In genomic region chr12:16098840-16099239, GRCm38 (mm10) we compare ENCODE assay signal across 27 mouse cellular contexts.
DNase-seq lines count a peak whose midpoint lies in the region; ATAC-seq and TF ChIP-seq lines count a peak whose summit lies in the region.
"Had no signal": no experiment of that assay in that cellular context is flagged by ENCODE, and none has a peak within 500 bp of the region (broad histone marks: within the 10 kb centered on the region; RNA-seq: fewer than 3 reads in every experiment).

No protein-coding gene starts in this region.

- H3K4me2 ChIP-seq in heart, embryonic 12.5 days = no peak overlapping the region
- no peak overlapping the region for H3K4me2 ChIP-seq in lung, postnatal 0 days (replicated peaks; ENCODE audit: low read depth, low read length)
- no peak overlapping the region for H3K4me2 ChIP-seq in liver, postnatal 0 days (ENCODE audit: low read depth, low read length)
- H3K4me2 ChIP-seq: embryonic facial prominence, embryonic 13.5 days; embryonic facial prominence, embryonic 15.5 days; forebrain, embryonic 12.5 days had no signal

- no peak overlapping the region for H3K9ac ChIP-seq in heart, embryonic 12.5 days
- H3K9ac ChIP-seq in lung, postnatal 0 days (replicated peaks; ENCODE audit: low read depth) = no peak overlapping the region
- H3K9ac ChIP-seq in liver, postnatal 0 days (replicated peaks) = no peak overlapping the region
- H3K9ac ChIP-seq: embryonic facial prominence, embryonic 13.5 days; embryonic facial prominence, embryonic 15.5 days; forebrain, embryonic 12.5 days had no signal

- H3K36me3 ChIP-seq in heart, embryonic 12.5 days = no peaks in the 10 kb centered on the region
- no peaks in the 10 kb centered on the region for H3K36me3 ChIP-seq in lung, postnatal 0 days (ENCODE audit: insufficient read depth, low read length)
- H3K36me3 ChIP-seq in liver, postnatal 0 days (replicated peaks; ENCODE audit: insufficient read depth, low read length) = no peaks in the 10 kb centered on the region
- H3K36me3 ChIP-seq: embryonic facial prominence, embryonic 13.5 days; embryonic facial prominence, embryonic 15.5 days; forebrain, embryonic 10.5 days; forebrain, embryonic 12.5 days had no signal

- H3K27me3 ChIP-seq in heart, embryonic 12.5 days (replicated peaks) = no peaks in the 10 kb centered on the region
- no peaks in the 10 kb centered on the region for H3K27me3 ChIP-seq in lung, postnatal 0 days (replicated peaks; ENCODE audit: insufficient read depth, low read length)
- H3K27me3 ChIP-seq in liver, postnatal 0 days (ENCODE audit: insufficient read depth, low read length) = no peaks in the 10 kb centered on the region
- H3K27me3 ChIP-seq: embryonic facial prominence, embryonic 13.5 days; embryonic facial prominence, embryonic 15.5 days; forebrain, embryonic 12.5 days; Patski had no signal

- TF ChIP-seq CTCF in lung, postnatal 0 days (IDR thresholded peaks at IDR 0.05) = no peak
- TF ChIP-seq CTCF in liver, postnatal 0 days (IDR thresholded peaks at IDR 0.05; ENCODE audit: low read depth) = no peak

- H3K4me3 ChIP-seq in heart, embryonic 12.5 days = no peak overlapping the region
- no peak overlapping the region for H3K4me3 ChIP-seq in lung, postnatal 0 days (ENCODE audit: low read depth, low read length)
- H3K4me3 ChIP-seq in liver, postnatal 0 days (ENCODE audit: low read depth, low read length) = no peak overlapping the region
- H3K4me3 ChIP-seq: embryonic facial prominence, embryonic 13.5 days; embryonic facial prominence, embryonic 15.5 days; erythroblast, embryonic 14.5 days; forebrain, embryonic 10.5 days; forebrain, embryonic 12.5 days had no signal

- H3K9me3 ChIP-seq in heart, embryonic 12.5 days (replicated peaks) = no peaks in the 10 kb centered on the region
- H3K9me3 ChIP-seq in lung, postnatal 0 days (ENCODE audit: low read length) = no peaks in the 10 kb centered on the region
- H3K9me3 ChIP-seq in liver, postnatal 0 days (ENCODE audit: low read length) = no peaks in the 10 kb centered on the region
- H3K9me3 ChIP-seq: embryonic facial prominence, embryonic 13.5 days; embryonic facial prominence, embryonic 15.5 days; forebrain, embryonic 10.5 days; forebrain, embryonic 12.5 days had no signal

- WGBS in heart, embryonic 12.5 days = 85% methylated on average over 7 of the region's 7 CpGs
- 53% methylated on average over 7 of the region's 7 CpGs for WGBS in lung, postnatal 0 days
- 70% methylated on average over 7 of the region's 7 CpGs for WGBS in liver, postnatal 0 days (ENCODE audit: insufficient replicate concordance)

- no peak for ATAC-seq in heart, embryonic 12.5 days (ENCODE audit: insufficient number of reproducible peaks, low FRiP score)
- no peak for ATAC-seq in lung, postnatal 0 days
- peak; percentile 54 for ATAC-seq in granulocyte monocyte progenitor cell, adult 5-6 weeks (replicated peaks; ENCODE audit: poor library complexity, severe bottlenecking)
- no peak for ATAC-seq in megakaryocyte-erythroid progenitor cell, adult 5-6 weeks (replicated peaks; ENCODE audit: low FRiP score, low TSS enrichment, poor library complexity, severe bottlenecking)
- no peak for ATAC-seq in liver, postnatal 0 days
- ATAC-seq: activated CD4-positive, CD25-positive, alpha-beta regulatory T cell, adult 4 months; forebrain, embryonic 14.5 days; forebrain, embryonic 16.5 days; Patski had no signal

- H3K4me1 ChIP-seq in heart, embryonic 12.5 days (replicated peaks) = no peaks in the 10 kb centered on the region
- no peaks in the 10 kb centered on the region for H3K4me1 ChIP-seq in lung, postnatal 0 days (ENCODE audit: insufficient read depth, low read depth, low read length)
- no peaks in the 10 kb centered on the region for H3K4me1 ChIP-seq in liver, postnatal 0 days (ENCODE audit: insufficient read depth)
- H3K4me1 ChIP-seq: embryonic facial prominence, embryonic 13.5 days; embryonic facial prominence, embryonic 15.5 days; forebrain, embryonic 10.5 days; forebrain, embryonic 12.5 days had no signal

- DNase-seq in heart, adult 11 months = peak; percentile 42
- DNase-seq in lung, postnatal 0 days (ENCODE audit: low spot score) = peak; percentile 18
- DNase-seq in lung, postnatal 4 days = no peak
- DNase-seq in 416B (ENCODE audit: low read depth) = peak; percentile 14
- no peak for DNase-seq in liver, postnatal 0 days
- DNase-seq: adrenal gland, adult 2 months; adrenal gland, postnatal 10 days; adrenal gland, postnatal 25 days; cerebellum, adult 11 months; cerebellum, adult 18-20 months; cerebellum, adult 8-10 months; cerebellum, adult 9-11 months; cerebellum, postnatal 14 days; cerebellum, postnatal 36 days; embryo, embryonic 11 days had no signal

- TF ChIP-seq EP300 in lung, postnatal 0 days (IDR thresholded peaks at IDR 0.05) = no peak
- TF ChIP-seq EP300 in liver, postnatal 0 days (IDR thresholded peaks at IDR 0.05; ENCODE audit: low read depth) = no peak

- H3K27ac ChIP-seq in heart, embryonic 12.5 days (ENCODE audit: poor library complexity, severe bottlenecking) = no peak overlapping the region
- H3K27ac ChIP-seq in lung, postnatal 0 days (ENCODE audit: low read length) = no peak overlapping the region
- H3K27ac ChIP-seq in liver, postnatal 0 days (ENCODE audit: low read depth) = no peak overlapping the region
- H3K27ac ChIP-seq: embryonic facial prominence, embryonic 13.5 days; embryonic facial prominence, embryonic 15.5 days; forebrain, embryonic 10.5 days; forebrain, embryonic 12.5 days had no signal

Comparison
In these comparisons a context has a peak if more than half of its experiments do, and no peak if none do; other contexts are left out.
1. DNase-seq: peak in heart, adult 11 months (single experiment), lung, postnatal 0 days (single experiment) and 416B (single experiment); none in lung, postnatal 4 days (0 of 2) and liver, postnatal 0 days (single experiment).